Mouse (Mus musculus) CH12.LX (cell line): ENCODE measurements around the gene Lipc.

ENCODE experiments used
- CHD1 ChIP-seq: IDR thresholded peaks from 2 replicates; pipeline ENCODE4 v1.6.1; 2012; ENCODE audit warnings: low read depth, low read length, improper control_type of control experiment, inconsistent platforms
- CTCF ChIP-seq, 2 experiments: IDR thresholded peaks in 1 of 2; conservative IDR thresholded peaks in 1 of 2; 2 replicates each; pipeline ENCODE4 v1.5.1; 2011 to 2012; ENCODE audit warnings: low read depth in 2 of 2, low read length in 2 of 2, improper control_type of control experiment in 1 of 2, inconsistent platforms in 1 of 2, mild to moderate bottlenecking in 1 of 2, moderate library complexity in 1 of 2
- E2F4 ChIP-seq: IDR thresholded peaks from 2 replicates; pipeline ENCODE4 v1.6.1; 2011; ENCODE audit warnings: low read depth, low read length, improper control_type of control experiment; ENCODE audit not compliant: insufficient replicate concordance
- EP300 ChIP-seq: IDR thresholded peaks from 2 replicates; pipeline ENCODE4 v1.6.1; 2011; ENCODE audit warnings: low read length, improper control_type of control experiment
- ETS1 ChIP-seq: conservative IDR thresholded peaks from 2 replicates; pipeline ENCODE4 v1.6.1; 2012; ENCODE audit warnings: low read depth, mild to moderate bottlenecking, inconsistent platforms, low read length, improper control_type of control experiment, moderate library complexity
- GABPA ChIP-seq: IDR thresholded peaks from 2 replicates; pipeline ENCODE4 v1.6.1; 2012; ENCODE audit warnings: low read depth, low read length, improper control_type of control experiment, inconsistent platforms; ENCODE audit not compliant: insufficient replicate concordance
- HCFC1 ChIP-seq: IDR thresholded peaks from 2 replicates; pipeline ENCODE4 v1.6.1; 2012; ENCODE audit warnings: low read depth, mild to moderate bottlenecking, inconsistent platforms, low read length, improper control_type of control experiment
- MAFK ChIP-seq: IDR thresholded peaks from 2 replicates; pipeline ENCODE4 v1.6.1; 2011; ENCODE audit warnings: low read length, improper control_type of control experiment; ENCODE audit not compliant: insufficient replicate concordance
- MAX ChIP-seq: IDR thresholded peaks from 2 replicates; pipeline ENCODE4 v1.6.1; 2011; ENCODE audit warnings: low read length, improper control_type of control experiment
- MXI1 ChIP-seq: IDR thresholded peaks from 2 replicates; pipeline ENCODE4 v1.6.1; 2011; ENCODE audit warnings: mild to moderate bottlenecking, low read depth, low read length, improper control_type of control experiment
- NELFE ChIP-seq: IDR thresholded peaks from 2 replicates; pipeline ENCODE4 v1.6.1; 2011; ENCODE audit warnings: low read depth, low read length, improper control_type of control experiment
- RAD21 ChIP-seq: IDR thresholded peaks from 2 replicates; pipeline ENCODE4 v1.6.1; 2011; ENCODE audit warnings: low read depth, mild to moderate bottlenecking, low read length, improper control_type of control experiment, moderate library complexity
- ZNF384 ChIP-seq: IDR thresholded peaks from 2 replicates; pipeline ENCODE4 v1.6.1; 2012; ENCODE audit warnings: low read depth, low read length, improper control_type of control experiment, inconsistent platforms

DNA sequence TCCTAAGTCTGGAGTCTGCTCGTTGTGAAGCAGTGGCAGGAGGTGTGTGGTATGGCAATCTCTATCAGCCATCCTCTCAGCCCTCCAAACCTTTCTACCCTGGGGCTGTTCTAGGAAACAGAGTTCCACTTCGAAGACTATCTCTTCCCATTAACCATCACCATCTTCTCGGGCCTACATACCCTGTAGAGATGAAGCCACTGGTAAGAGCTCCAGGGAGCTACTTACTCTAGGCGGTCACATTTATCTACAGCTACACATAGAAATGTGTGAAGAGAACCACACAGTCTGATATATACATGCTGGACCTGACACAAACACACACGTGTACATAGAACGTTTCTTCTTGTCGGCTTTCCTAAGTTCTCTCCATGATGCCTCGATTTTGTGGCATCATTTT lies 79.4 kb downstream of the Lipc start:
- no peak for TF ChIP-seq RAD21
- TF ChIP-seq CHD1: no peak
- no peak for TF ChIP-seq CTCF (conservative IDR thresholded peaks at IDR 0.05 in 1 of 2, IDR thresholded peaks at IDR 0.05 in 1 of 2; ENCODE audit: low read depth in 2 of 2, low read length in 2 of 2)
- no peak for TF ChIP-seq HCFC1
- no peak for TF ChIP-seq EP300
- no peak for TF ChIP-seq E2F4
- no peak for TF ChIP-seq MAFK
- no peak for TF ChIP-seq GABPA
- no peak for TF ChIP-seq NELFE
- TF ChIP-seq MXI1: no peak
- no peak for TF ChIP-seq ZNF384
- no peak for TF ChIP-seq MAX
- no peak for TF ChIP-seq ETS1
